In the genomic region with DNA sequence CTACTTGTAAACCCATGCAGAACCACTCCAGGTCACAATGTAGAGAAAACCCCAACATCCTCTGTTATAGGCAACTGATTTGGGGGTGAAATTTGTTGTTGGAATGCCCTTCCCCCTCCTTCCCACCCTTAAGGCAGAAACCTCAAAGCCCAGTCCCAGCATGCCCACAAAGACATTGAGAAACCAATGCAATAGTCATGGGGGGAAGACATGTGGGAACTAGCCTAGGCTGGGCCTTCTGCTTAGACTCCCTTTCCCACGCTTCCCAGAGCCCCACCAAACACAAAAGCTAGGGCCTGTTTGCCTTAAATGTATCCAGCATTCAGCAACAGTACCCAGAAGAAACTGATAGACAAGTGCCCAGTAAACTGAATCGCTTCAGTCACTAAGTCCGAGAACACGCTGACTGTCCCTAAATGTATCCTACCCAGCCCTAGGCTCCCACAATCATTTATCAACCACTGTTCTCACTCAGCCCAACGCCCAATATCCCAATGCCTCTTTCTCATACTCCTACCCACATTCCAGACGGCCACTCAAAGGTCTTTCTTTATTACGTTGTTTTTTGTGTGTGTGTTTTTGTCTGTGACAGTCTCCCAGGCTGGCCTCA, we compare ENCODE assay signal across 14 mouse cellular contexts. TPM values are rescaled to one million over a fixed set of nuclear protein-coding genes. Genes with fewer than 3 reads are reported as not detected.
A peak's percentile ranks its signal among the peaks of the same experiment; 100 is the strongest.
DNase-seq lines count a peak whose midpoint lies in the region; ATAC-seq and TF ChIP-seq lines count a peak whose summit lies in the region.
"Had no signal": no experiment of that assay in that cellular context is flagged by ENCODE, and none has a peak within 500 bp of the region (broad histone marks: within the 10 kb centered on the region; RNA-seq: fewer than 3 reads in every experiment).

No protein-coding gene starts in this region.

- H3K4me3 ChIP-seq in embryonic facial prominence, embryonic 12.5 days, result no peak overlapping the region
- no peak overlapping the region for H3K4me3 ChIP-seq in embryonic facial prominence, embryonic 10.5 days
- H3K4me3 ChIP-seq in kidney, embryonic 15.5 days (replicated peaks), result no peak overlapping the region
- no peak overlapping the region for H3K4me3 ChIP-seq in intestine, postnatal 0 days (ENCODE audit: low read depth, low read length)
- no peak overlapping the region for H3K4me3 ChIP-seq in forebrain, embryonic 12.5 days (replicated peaks)

- H3K27ac ChIP-seq in embryonic facial prominence, embryonic 12.5 days, result 0 out of 2 replicates have a peak overlapping the region, but pooled peaks have one; percentile 30
- no peak overlapping the region for H3K27ac ChIP-seq in embryonic facial prominence, embryonic 10.5 days (replicated peaks)
- peak overlapping the region; percentile 29; the same call in 1 of the 2 replicates for H3K27ac ChIP-seq in kidney, embryonic 15.5 days
- peak overlapping the region; percentile 76 for H3K27ac ChIP-seq in intestine, postnatal 0 days (ENCODE audit: low read depth, low read length)
- H3K27ac ChIP-seq in forebrain, embryonic 12.5 days, result no peak overlapping the region

- WGBS in embryonic facial prominence, embryonic 12.5 days, result 76% methylated on average over 7 of the region's 7 CpGs
- 84% methylated on average over 7 of the region's 7 CpGs for WGBS in embryonic facial prominence, embryonic 10.5 days
- 53% methylated on average over 7 of the region's 7 CpGs for WGBS in kidney, embryonic 15.5 days
- WGBS in intestine, postnatal 0 days, result 49% methylated on average over 7 of the region's 7 CpGs
- WGBS in forebrain, embryonic 12.5 days, result 72% methylated on average over 7 of the region's 7 CpGs

- H3K9me3 ChIP-seq in embryonic facial prominence, embryonic 12.5 days, result no peaks in the 10 kb centered on the region
- H3K9me3 ChIP-seq in embryonic facial prominence, embryonic 10.5 days, result no peaks in the 10 kb centered on the region
- no peaks in the 10 kb centered on the region for H3K9me3 ChIP-seq in kidney, embryonic 15.5 days (replicated peaks)
- no peaks in the 10 kb centered on the region for H3K9me3 ChIP-seq in intestine, postnatal 0 days (ENCODE audit: control insufficient read depth)
- no peaks in the 10 kb centered on the region for H3K9me3 ChIP-seq in forebrain, embryonic 12.5 days

- ATAC-seq in embryonic facial prominence, embryonic 12.5 days (ENCODE audit: insufficient number of reproducible peaks, insufficient read depth, low FRiP score, low TSS enrichment), result no peak
- peak; percentile 22; the same call in 1 of the 2 replicates for ATAC-seq in kidney, embryonic 15.5 days (replicated peaks; ENCODE audit: low FRiP score)
- peak; percentile 41 for ATAC-seq in intestine, postnatal 0 days
- ATAC-seq in forebrain, embryonic 12.5 days (ENCODE audit: low FRiP score), result no peak
- ATAC-seq: activated CD4-positive, CD25-positive, alpha-beta regulatory T cell, adult 4 months; hindbrain, embryonic 16.5 days had no signal

- H3K36me3 ChIP-seq in embryonic facial prominence, embryonic 12.5 days, result peaks cover 13% of the 10 kb centered on the region; the same call in 1 of the 2 replicates
- H3K36me3 ChIP-seq in embryonic facial prominence, embryonic 10.5 days (replicated peaks), result peaks cover 44% of the 10 kb centered on the region
- peaks cover 30% of the 10 kb centered on the region for H3K36me3 ChIP-seq in kidney, embryonic 15.5 days
- no peaks in the 10 kb centered on the region; the same call in 1 of the 2 replicates for H3K36me3 ChIP-seq in intestine, postnatal 0 days (ENCODE audit: control insufficient read depth, insufficient read depth)
- peaks cover 16% of the 10 kb centered on the region; the same call in 1 of the 2 replicates for H3K36me3 ChIP-seq in forebrain, embryonic 12.5 days (replicated peaks)

- H3K9ac ChIP-seq in embryonic facial prominence, embryonic 12.5 days, result no peak overlapping the region
- H3K9ac ChIP-seq in kidney, embryonic 15.5 days, result no peak overlapping the region
- no peak overlapping the region for H3K9ac ChIP-seq in intestine, postnatal 0 days (ENCODE audit: low read depth, low read length)
- no peak overlapping the region for H3K9ac ChIP-seq in forebrain, embryonic 12.5 days

- DNase-seq in embryonic facial prominence, embryonic 10.5 days (ENCODE audit: low spot score), result no peak
- DNase-seq in kidney, adult 18-20 months, result no peak
- DNase-seq in 416B (ENCODE audit: low read depth), result peak; percentile 35
- no peak for DNase-seq in cerebellum, postnatal 25 days
- DNase-seq: cerebellum, adult 9-11 months; gastrocnemius, postnatal 10 days; left cerebral cortex, postnatal 4 days had no signal

- H3K27me3 ChIP-seq in embryonic facial prominence, embryonic 12.5 days, result no peaks in the 10 kb centered on the region
- no peaks in the 10 kb centered on the region for H3K27me3 ChIP-seq in embryonic facial prominence, embryonic 10.5 days (replicated peaks; ENCODE audit: low read depth, poor library complexity, severe bottlenecking)
- H3K27me3 ChIP-seq in kidney, embryonic 15.5 days, result no peaks in the 10 kb centered on the region
- H3K27me3 ChIP-seq in intestine, postnatal 0 days (replicated peaks; ENCODE audit: control insufficient read depth, insufficient read depth, low read length), result no peaks in the 10 kb centered on the region
- no peaks in the 10 kb centered on the region for H3K27me3 ChIP-seq in forebrain, embryonic 12.5 days

- TF ChIP-seq CTCF in intestine, postnatal 0 days (IDR thresholded peaks at IDR 0.05; ENCODE audit: low read depth), result no peak

- H3K4me1 ChIP-seq in embryonic facial prominence, embryonic 12.5 days, result no peaks in the 10 kb centered on the region
- peaks cover 11% of the 10 kb centered on the region for H3K4me1 ChIP-seq in embryonic facial prominence, embryonic 10.5 days
- peaks cover 26% of the 10 kb centered on the region for H3K4me1 ChIP-seq in kidney, embryonic 15.5 days
- H3K4me1 ChIP-seq in intestine, postnatal 0 days (replicated peaks; ENCODE audit: control insufficient read depth, insufficient read depth, low read length), result peaks cover 31% of the 10 kb centered on the region
- H3K4me1 ChIP-seq in forebrain, embryonic 12.5 days, result no peaks in the 10 kb centered on the region

- H3K4me2 ChIP-seq in embryonic facial prominence, embryonic 12.5 days (replicated peaks), result no peak overlapping the region
- H3K4me2 ChIP-seq in kidney, embryonic 15.5 days, result no peak overlapping the region
- H3K4me2 ChIP-seq in intestine, postnatal 0 days (replicated peaks; ENCODE audit: low read depth), result peak overlapping the region; percentile 27
- no peak overlapping the region for H3K4me2 ChIP-seq in forebrain, embryonic 12.5 days

RNA-seq across cellular contexts. Expression of a gene that starts 24.1 kb away (rescaled TPM):
- polyA plus RNA-seq in embryonic facial prominence, embryonic 12.5 days (2016; fragmentation: Nextera tagmentation; extraction: Ambion mirVana), result 45.5 and 49.0 TPM in 2 replicates
- 43.3 and 44.3 TPM in 2 replicates for polyA plus RNA-seq in embryonic facial prominence, embryonic 10.5 days (2016; fragmentation: Nextera tagmentation; extraction: Ambion mirVana)
- 50.3 and 54.7 TPM in 2 replicates for polyA plus RNA-seq in kidney, embryonic 15.5 days (2015; fragmentation: Nextera tagmentation; extraction: Ambion mirVana)
- polyA plus RNA-seq in intestine, postnatal 0 days (2015; fragmentation: Nextera tagmentation; extraction: Ambion mirVana), result 45.4 and 46.1 TPM in 2 replicates
- polyA plus RNA-seq in forebrain, embryonic 12.5 days (2016; fragmentation: Nextera tagmentation; extraction: Ambion mirVana), result 52.6 and 53.6 TPM in 2 replicates

RNA-seq across cellular contexts. Expression of a gene that starts 32.4 kb away (rescaled TPM):
- 0.36 and 0.47 TPM in 2 replicates for polyA plus RNA-seq in embryonic facial prominence, embryonic 12.5 days (2016; fragmentation: Nextera tagmentation; extraction: Ambion mirVana)
- polyA plus RNA-seq in embryonic facial prominence, embryonic 10.5 days (2016; fragmentation: Nextera tagmentation; extraction: Ambion mirVana), result 0.14 and 0.41 TPM in 2 replicates
- 0.26 and 0.34 TPM in 2 replicates for polyA plus RNA-seq in kidney, embryonic 15.5 days (2015; fragmentation: Nextera tagmentation; extraction: Ambion mirVana)
- polyA plus RNA-seq in intestine, postnatal 0 days (2015; fragmentation: Nextera tagmentation; extraction: Ambion mirVana), result 0.07 TPM in 1 of 2 replicates, not detected in the other
- polyA plus RNA-seq in forebrain, embryonic 12.5 days (2016; fragmentation: Nextera tagmentation; extraction: Ambion mirVana), result 0.33 and 0.49 TPM in 2 replicates
- polyA plus RNA-seq: urinary bladder, adult 2 months had no signal

RNA-seq across cellular contexts. Expression of a gene that starts 44.1 kb away (rescaled TPM):
- polyA plus RNA-seq in embryonic facial prominence, embryonic 12.5 days (2016; fragmentation: Nextera tagmentation; extraction: Ambion mirVana), result 348 and 377 TPM in 2 replicates
- polyA plus RNA-seq in embryonic facial prominence, embryonic 10.5 days (2016; fragmentation: Nextera tagmentation; extraction: Ambion mirVana), result 505 and 520 TPM in 2 replicates
- 355 and 388 TPM in 2 replicates for polyA plus RNA-seq in kidney, embryonic 15.5 days (2015; fragmentation: Nextera tagmentation; extraction: Ambion mirVana)
- polyA plus RNA-seq in intestine, postnatal 0 days (2015; fragmentation: Nextera tagmentation; extraction: Ambion mirVana), result 83.4 and 90.7 TPM in 2 replicates
- polyA plus RNA-seq in forebrain, embryonic 12.5 days (2016; fragmentation: Nextera tagmentation; extraction: Ambion mirVana), result 448 and 458 TPM in 2 replicates

RNA-seq across cellular contexts. Expression of a gene that starts 51.4 kb away (rescaled TPM):
- polyA plus RNA-seq in embryonic facial prominence, embryonic 12.5 days (2016; fragmentation: Nextera tagmentation; extraction: Ambion mirVana), result not detected in 2 replicates
- polyA plus RNA-seq in embryonic facial prominence, embryonic 10.5 days (2016; fragmentation: Nextera tagmentation; extraction: Ambion mirVana), result not detected in 2 replicates
- polyA plus RNA-seq in kidney, embryonic 15.5 days (2015; fragmentation: Nextera tagmentation; extraction: Ambion mirVana), result not detected in 2 replicates
- polyA plus RNA-seq in intestine, postnatal 0 days (2015; fragmentation: Nextera tagmentation; extraction: Ambion mirVana), result not detected in 2 replicates
- not detected in 2 replicates for polyA plus RNA-seq in forebrain, embryonic 12.5 days (2016; fragmentation: Nextera tagmentation; extraction: Ambion mirVana)
- polyA plus RNA-seq: activated CD4-positive, CD25-positive, alpha-beta regulatory T cell, adult 4 months; hindbrain, embryonic 16.5 days; urinary bladder, adult 2 months had no signal

RNA-seq across cellular contexts. Expression of a gene that starts 51.7 kb away (rescaled TPM):
- polyA plus RNA-seq in embryonic facial prominence, embryonic 12.5 days (2016; fragmentation: Nextera tagmentation; extraction: Ambion mirVana), result 38.0 and 40.7 TPM in 2 replicates
- polyA plus RNA-seq in embryonic facial prominence, embryonic 10.5 days (2016; fragmentation: Nextera tagmentation; extraction: Ambion mirVana), result 45.3 and 46.4 TPM in 2 replicates
- 41.3 and 44.4 TPM in 2 replicates for polyA plus RNA-seq in kidney, embryonic 15.5 days (2015; fragmentation: Nextera tagmentation; extraction: Ambion mirVana)
- 20.6 and 21.0 TPM in 2 replicates for polyA plus RNA-seq in intestine, postnatal 0 days (2015; fragmentation: Nextera tagmentation; extraction: Ambion mirVana)
- polyA plus RNA-seq in forebrain, embryonic 12.5 days (2016; fragmentation: Nextera tagmentation; extraction: Ambion mirVana), result 55.0 and 59.3 TPM in 2 replicates

Comparison
In these comparisons a context has a peak if more than half of its experiments do, and no peak if none do; other contexts are left out.
1. H3K27ac ChIP-seq: peak in embryonic facial prominence, embryonic 12.5 days (single experiment), kidney, embryonic 15.5 days (single experiment) and intestine, postnatal 0 days (single experiment); none in embryonic facial prominence, embryonic 10.5 days (single experiment) and forebrain, embryonic 12.5 days (single experiment).
2. ATAC-seq: peak in kidney, embryonic 15.5 days (single experiment) and intestine, postnatal 0 days (single experiment); none in embryonic facial prominence, embryonic 12.5 days (single experiment) and forebrain, embryonic 12.5 days (single experiment).